Mouse (Mus musculus): ENCODE data around the gene Rpa1. TPM values are rescaled to one million over a fixed set of nuclear protein-coding genes. Genes with fewer than 3 reads are reported as not detected.
"Not testable (repeated sequence)": the region's sequence is repeated elsewhere in the genome, so short reads cannot be mapped to it uniquely, and the experiment has no call there.

The Rpa1 gene
- polyA plus RNA-seq, 1 experiment from 2014 or later: 119 TPM

GRCm38 (mm10) chr11:75295534-75295933 is 52.6 kb downstream of the Rpa1 start:
- not testable (repeated sequence) for H3K27me3 ChIP-seq (ENCODE audit: control insufficient read depth, insufficient read depth, low read length); H3K4me2 ChIP-seq (replicated peaks; ENCODE audit: low read depth, low read length); H3K9ac ChIP-seq (ENCODE audit: low read depth, low read length); H3K27ac ChIP-seq (ENCODE audit: low read depth, low read length); ATAC-seq (ENCODE audit: low FRiP score, low TSS enrichment); H3K4me3 ChIP-seq (ENCODE audit: low read length); H3K9me3 ChIP-seq (ENCODE audit: control insufficient read depth, low read length)
- 81% methylated on average over 5 of the region's 5 CpGs for WGBS
- H3K4me1 ChIP-seq (ENCODE audit: control insufficient read depth, insufficient read depth, low read length): peaks cover 10% of the 10 kb centered on the region; the same call in 1 of the 2 replicates
- peaks cover 14% of the 10 kb centered on the region for H3K36me3 ChIP-seq (ENCODE audit: control insufficient read depth, insufficient read depth, low read length)

- 54% methylated on average over 9 of the region's 9 CpGs for WGBS
- Histone ChIP-seq H3K27me3 (ENCODE audit: control insufficient read depth, insufficient read depth, low read length) (no peaks in the 10 kb centered on the region; the same call in 1 of the 2 replicates), H3K9me3 (ENCODE audit: control insufficient read depth, low read length) (no peaks in the 10 kb centered on the region), H3K4me1 (ENCODE audit: control insufficient read depth, insufficient read depth, low read length) (peaks cover 10% of the 10 kb centered on the region; the same call in 1 of the 2 replicates), H3K36me3 (ENCODE audit: control insufficient read depth, insufficient read depth, low read length) (peaks cover 7% of the 10 kb centered on the region), H3K9ac (ENCODE audit: low read depth, low read length) (no peak overlapping the region), H3K4me2 (replicated peaks; ENCODE audit: low read depth, low read length) (no peak overlapping the region), H3K4me3 (ENCODE audit: low read length) (no peak overlapping the region), H3K27ac (ENCODE audit: low read depth, low read length) (no peak overlapping the region)
- no peak for ATAC-seq (ENCODE audit: low FRiP score, low TSS enrichment)
These were observed 53.3 kb downstream of the Rpa1 start for GRCm38 (mm10) chr11:75294862-75295261.

- no peak overlapping the region for H3K4me2 ChIP-seq (replicated peaks; ENCODE audit: low read depth, low read length)
- 26% methylated on average over 21 of the region's 21 CpGs for WGBS
These were observed 54.2 kb downstream of the Rpa1 start for GRCm38 (mm10) chr11:75293852-75294361.

GRCm38 (mm10) chr11:75292281-75292680 is 55.8 kb downstream of the Rpa1 start:
- Histone ChIP-seq H3K27me3 (ENCODE audit: control insufficient read depth, insufficient read depth, low read length) (no peaks in the 10 kb centered on the region; the same call in 1 of the 2 replicates), H3K27ac (ENCODE audit: low read depth, low read length) (no peak overlapping the region), H3K9ac (ENCODE audit: low read depth, low read length) (no peak overlapping the region), H3K4me3 (ENCODE audit: low read length) (no peak overlapping the region), H3K9me3 (ENCODE audit: control insufficient read depth, low read length) (no peaks in the 10 kb centered on the region), H3K4me1 (ENCODE audit: control insufficient read depth, insufficient read depth, low read length) (0 out of 2 replicates have a peak, but pooled peaks cover 2% of the 10 kb centered on the region), H3K4me2 (replicated peaks; ENCODE audit: low read depth, low read length) (no peak overlapping the region), H3K36me3 (ENCODE audit: control insufficient read depth, insufficient read depth, low read length) (no peaks in the 10 kb centered on the region)
- no peak for ATAC-seq (ENCODE audit: low FRiP score, low TSS enrichment)
- WGBS: 85% methylated on average over 7 of the region's 7 CpGs

More at GRCm38 (mm10) chr11:75293852-75294361, 54.2 kb downstream of the Rpa1 start:
- H3K9me3 ChIP-seq (ENCODE audit: control insufficient read depth, low read length): no peaks in the 10 kb centered on the region
- 0 out of 2 replicates have a peak, but pooled peaks have one; percentile 18 for ATAC-seq (ENCODE audit: low FRiP score, low TSS enrichment)
- H3K27ac ChIP-seq (ENCODE audit: low read depth, low read length): no peak overlapping the region
- H3K36me3 ChIP-seq (ENCODE audit: control insufficient read depth, insufficient read depth, low read length): no peaks in the 10 kb centered on the region
- H3K27me3 ChIP-seq (ENCODE audit: control insufficient read depth, insufficient read depth, low read length): no peaks in the 10 kb centered on the region; the same call in 1 of the 2 replicates
- peaks cover 9% of the 10 kb centered on the region; the same call in 1 of the 2 replicates for H3K4me1 ChIP-seq (ENCODE audit: control insufficient read depth, insufficient read depth, low read length)
- H3K9ac ChIP-seq (ENCODE audit: low read depth, low read length): no peak overlapping the region
- H3K4me3 ChIP-seq (ENCODE audit: low read length): no peak overlapping the region

GRCm38 (mm10) chr11:75291389-75292215 is 56.5 kb downstream of the Rpa1 start:
- no peaks in the 10 kb centered on the region; the same call in 1 of the 2 replicates for H3K27me3 ChIP-seq (ENCODE audit: control insufficient read depth, insufficient read depth, low read length)
- no peak overlapping the region for H3K4me3 ChIP-seq (ENCODE audit: low read length)
- H3K4me1 ChIP-seq (ENCODE audit: control insufficient read depth, insufficient read depth, low read length): 0 out of 2 replicates have a peak, but pooled peaks cover 2% of the 10 kb centered on the region
- H3K9ac ChIP-seq (ENCODE audit: low read depth, low read length): no peak overlapping the region
- no peak overlapping the region for H3K4me2 ChIP-seq (replicated peaks; ENCODE audit: low read depth, low read length)
- no peaks in the 10 kb centered on the region for H3K9me3 ChIP-seq (ENCODE audit: control insufficient read depth, low read length)
- ATAC-seq (ENCODE audit: low FRiP score, low TSS enrichment): no peak
- WGBS: 25% methylated on average over 25 of the region's 25 CpGs
- H3K36me3 ChIP-seq (ENCODE audit: control insufficient read depth, insufficient read depth, low read length): no peaks in the 10 kb centered on the region
- no peak overlapping the region for H3K27ac ChIP-seq (ENCODE audit: low read depth, low read length)

GRCm38 (mm10) chr11:75290566-75291271 is 57.4 kb downstream of the Rpa1 start:
- ATAC-seq (ENCODE audit: low FRiP score, low TSS enrichment): peak; percentile 61
- no peak overlapping the region for H3K9ac ChIP-seq (ENCODE audit: low read depth, low read length)
- H3K27me3 ChIP-seq (ENCODE audit: control insufficient read depth, insufficient read depth, low read length): no peaks in the 10 kb centered on the region; the same call in 1 of the 2 replicates
- H3K36me3 ChIP-seq (ENCODE audit: control insufficient read depth, insufficient read depth, low read length): no peaks in the 10 kb centered on the region
- whole genome bisulfite sequencing: 15% methylated on average over 6 of the region's 6 CpGs
- H3K4me1 ChIP-seq (ENCODE audit: control insufficient read depth, insufficient read depth, low read length): 0 out of 2 replicates have a peak, but pooled peaks cover 2% of the 10 kb centered on the region
- H3K4me2 ChIP-seq (replicated peaks; ENCODE audit: low read depth, low read length): no peak overlapping the region
- H3K4me3 ChIP-seq (ENCODE audit: low read length): no peak overlapping the region
- H3K9me3 ChIP-seq (ENCODE audit: control insufficient read depth, low read length): no peaks in the 10 kb centered on the region
- H3K27ac ChIP-seq (ENCODE audit: low read depth, low read length): no peak overlapping the region

- ATAC-seq (ENCODE audit: low FRiP score, low TSS enrichment): no peak
- 0 out of 2 replicates have a peak, but pooled peaks cover 2% of the 10 kb centered on the region for H3K4me1 ChIP-seq (ENCODE audit: control insufficient read depth, insufficient read depth, low read length)
- H3K27me3 ChIP-seq (ENCODE audit: control insufficient read depth, insufficient read depth, low read length): no peaks in the 10 kb centered on the region; the same call in 1 of the 2 replicates
- WGBS: 70% methylated on average over 2 of the region's 2 CpGs
- H3K9me3 ChIP-seq (ENCODE audit: control insufficient read depth, low read length): no peaks in the 10 kb centered on the region
- H3K36me3 ChIP-seq (ENCODE audit: control insufficient read depth, insufficient read depth, low read length): no peaks in the 10 kb centered on the region
- no peak overlapping the region for H3K27ac ChIP-seq (ENCODE audit: low read depth, low read length)
- H3K4me3 ChIP-seq (ENCODE audit: low read length): no peak overlapping the region
- H3K4me2 ChIP-seq (replicated peaks; ENCODE audit: low read depth, low read length): no peak overlapping the region
- no peak overlapping the region for H3K9ac ChIP-seq (ENCODE audit: low read depth, low read length)
These were observed 59.0 kb downstream of the Rpa1 start for GRCm38 (mm10) chr11:75289120-75289519.

GRCm38 (mm10) chr11:75288517-75288916 is 59.6 kb downstream of the Rpa1 start:
- H3K4me1 ChIP-seq (ENCODE audit: control insufficient read depth, insufficient read depth, low read length): 0 out of 2 replicates have a peak, but pooled peaks cover 2% of the 10 kb centered on the region
- H3K36me3 ChIP-seq (ENCODE audit: control insufficient read depth, insufficient read depth, low read length): no peaks in the 10 kb centered on the region
- H3K27me3 ChIP-seq (ENCODE audit: control insufficient read depth, insufficient read depth, low read length): peaks cover under 1% of the 10 kb centered on the region; the same call in 1 of the 2 replicates
- WGBS: 69% methylated on average over 8 of the region's 8 CpGs
- no peak for ATAC-seq (ENCODE audit: low FRiP score, low TSS enrichment)
- no peaks in the 10 kb centered on the region for H3K9me3 ChIP-seq (ENCODE audit: control insufficient read depth, low read length)
- H3K9ac ChIP-seq (ENCODE audit: low read depth, low read length): no peak overlapping the region
- no peak overlapping the region for H3K4me3 ChIP-seq (ENCODE audit: low read length)
- no peak overlapping the region for H3K27ac ChIP-seq (ENCODE audit: low read depth, low read length)
- no peak overlapping the region for H3K4me2 ChIP-seq (replicated peaks; ENCODE audit: low read depth, low read length)

All from kidney, embryonic 14.5 days (tissue).